Mouse (Mus musculus) brain, adult 2 months (tissue): Measurements from ENCODE around the gene Olfr23.
"Not testable (repeated sequence)": the region's sequence is repeated elsewhere in the genome, so short reads cannot be mapped to it uniquely, and the experiment has no call there.

Experiments
- DNase-seq: peaks from one replicate; pipeline ENCODE4 v3.0.0; 2011; ENCODE audit warnings: low read depth, low spot score

Olfr23 gene

DNA sequence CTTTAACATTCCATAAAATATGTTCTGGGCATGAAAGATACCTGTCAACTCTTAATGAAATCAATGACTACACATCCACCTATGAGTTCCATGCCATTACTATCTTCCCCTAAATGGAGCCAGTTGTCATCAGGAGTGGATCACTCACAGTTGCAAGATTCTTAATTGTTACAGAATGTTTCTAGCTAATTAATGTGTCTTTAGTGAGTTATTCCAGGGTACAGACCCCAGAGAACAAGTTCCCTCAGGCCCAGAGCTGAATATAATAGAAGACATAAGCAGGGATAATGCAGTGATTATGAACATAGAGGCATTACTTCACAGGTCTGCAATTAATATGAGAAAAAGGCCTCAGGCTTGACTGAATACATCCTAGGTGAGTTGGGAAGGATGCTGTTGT is at the start of gene Olfr23:
Olfr23 (plus strand) TSS at position 301 of the 400 bp plus-strand sequence.
- no peak for DNase-seq

DNA sequence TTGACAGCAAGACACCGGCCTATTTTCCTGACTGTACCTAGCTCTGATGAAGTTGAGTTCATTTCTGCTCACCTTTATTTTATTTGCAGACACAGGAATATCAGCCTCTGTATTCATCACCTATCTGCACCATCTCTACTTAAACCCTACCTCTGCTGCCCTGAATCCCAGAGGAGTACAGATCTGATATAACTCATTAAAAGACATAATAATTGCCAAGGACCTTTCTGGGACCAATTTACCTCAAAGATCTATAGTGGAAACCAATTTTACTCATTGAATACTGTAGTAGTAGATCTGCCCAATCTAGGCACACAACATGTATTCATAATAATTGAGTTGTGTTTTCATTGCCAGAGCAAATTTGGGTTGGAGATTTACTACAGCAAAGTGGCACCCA is 45.8 kb upstream of the Olfr23 start, which contains the start of gene Olfr394:
Olfr394 (minus strand) TSS at position 101 of the 400 bp plus-strand sequence.
- no peak for DNase-seq

DNA sequence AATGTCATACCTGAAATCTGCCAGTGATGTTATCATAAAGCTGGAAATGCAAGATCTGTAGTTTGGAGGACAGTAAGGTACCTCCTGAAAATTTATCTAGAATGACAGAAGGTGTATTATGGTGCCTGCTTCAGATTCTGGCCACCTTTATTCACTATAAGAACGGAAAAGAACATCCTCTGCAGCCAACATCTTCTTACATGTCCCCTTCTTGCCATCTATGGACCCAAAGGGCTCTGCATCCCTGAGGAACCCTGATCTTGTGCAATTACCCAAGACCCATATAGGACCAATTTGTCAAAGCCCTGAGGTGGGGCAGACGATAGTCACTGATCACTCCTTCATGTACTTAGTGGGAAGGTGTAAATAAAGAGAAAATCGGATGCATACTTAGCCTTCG is 27.3 kb upstream of the Olfr23 start, which contains the start of gene Olfr395:
Olfr395 (minus strand) TSS at position 101 of the 400 bp plus-strand sequence.
- DNase-seq, result not testable (repeated sequence)

DNA sequence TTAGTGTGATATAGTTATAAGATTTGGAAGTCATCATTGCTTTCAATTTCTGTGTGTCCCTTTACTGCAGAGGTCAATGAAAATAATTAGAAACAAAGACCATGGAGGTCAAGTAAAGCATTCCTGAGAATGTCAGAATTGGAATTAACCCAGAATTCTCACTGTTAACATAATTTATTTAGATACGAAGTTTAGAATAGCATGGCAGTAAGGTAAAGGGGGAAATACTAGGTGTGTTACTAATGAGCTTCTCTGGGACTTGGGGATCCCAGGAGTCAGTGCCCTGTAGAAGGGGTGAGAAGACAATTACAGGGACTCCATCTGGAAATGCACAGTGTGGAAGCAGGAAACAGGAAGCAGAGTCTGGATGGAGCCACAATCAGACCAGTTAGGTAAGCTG is 24.0 kb downstream of the Olfr23 start, which contains the start of gene Olfr397:
Olfr397 (plus strand) TSS at position 301 of the 400 bp plus-strand sequence.
- DNase-seq, result no peak

DNA sequence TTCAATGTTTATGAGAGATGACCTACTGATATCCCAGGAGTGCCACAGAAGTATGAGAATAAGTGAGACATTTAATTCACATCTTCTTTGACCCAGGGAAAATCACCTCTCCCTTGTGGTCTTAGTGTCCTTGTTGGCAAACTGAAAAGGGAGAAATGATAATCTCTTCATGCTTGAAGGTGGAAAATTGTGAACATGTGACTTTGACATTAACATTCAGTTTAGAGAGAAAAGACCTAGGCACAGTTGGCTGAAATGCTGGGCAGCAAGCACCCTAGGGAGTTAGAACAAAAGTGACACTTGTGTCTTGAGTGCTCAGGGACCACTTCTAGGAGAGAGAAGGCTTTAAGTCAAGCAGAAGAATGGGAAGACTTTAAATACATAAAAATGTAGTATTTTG is 53.8 kb downstream of the Olfr23 start, which contains the start of gene Olfr398:
Olfr398 (minus strand) TSS at position 101 of the 400 bp plus-strand sequence.
- DNase-seq, result no peak
